Mouse (Mus musculus): ENCODE measurements around the gene Spdl1. TPM values are rescaled to one million over a fixed set of nuclear protein-coding genes. Genes with fewer than 3 reads are reported as not detected.
A peak's percentile ranks its signal among the peaks of the same experiment; 100 is the strongest.

The Spdl1 gene
- total and polyA plus RNA-seq, 3 experiments = 45.2 to 72.8 (median 61.1) TPM

- no peaks in the 10 kb centered on the region for H3K9me3 ChIP-seq (replicated peaks; ENCODE audit: low read length)
- no peak overlapping the region for H3K4me3 ChIP-seq (replicated peaks in 1 of 3; ENCODE audit: low read depth in 2 of 3, low read length in 2 of 3, poor library complexity in 1 of 3)
- H3K36me3 ChIP-seq (replicated peaks in 1 of 2; ENCODE audit: control insufficient read depth in 1 of 2, insufficient read depth in 1 of 2, low read length in 1 of 2) = peaks cover 48 to 86% of the 10 kb centered on the region in 2 experiments
- no peaks in the 10 kb centered on the region for H3K27me3 ChIP-seq (replicated peaks)
- no peak overlapping the region for H3K27ac ChIP-seq (ENCODE audit: insufficient read depth, low read depth)
- H3K4me1 ChIP-seq (ENCODE audit: control insufficient read depth in 1 of 2, insufficient read depth in 2 of 2) = peaks cover 0 to 26% of the 10 kb centered on the region in 2 experiments; a peak in 2 of 4 replicates
- TF ChIP-seq USF1 (IDR thresholded peaks at IDR 0.05; ENCODE audit: low read depth, low read length) = no peak
- TF ChIP-seq CTCF (conservative IDR thresholded peaks at IDR 0.05 in 1 of 2, IDR thresholded peaks at IDR 0.05 in 1 of 2; ENCODE audit: low read depth in 2 of 2, low read length in 2 of 2) = no peak
- no peak for TF ChIP-seq POLR2A (IDR thresholded peaks at IDR 0.05; ENCODE audit: low read depth, low read length)
- no peak for TF ChIP-seq IRF4 (IDR thresholded peaks at IDR 0.05; ENCODE audit: low read depth, low read length)
- TF ChIP-seq ETS1 (conservative IDR thresholded peaks at IDR 0.05; ENCODE audit: low read depth, low read length) = no peak
- no peak for TF ChIP-seq E2F4 (IDR thresholded peaks at IDR 0.05; ENCODE audit: insufficient replicate concordance, low read depth, low read length)
- no peak for TF ChIP-seq HCFC1 (IDR thresholded peaks at IDR 0.05; ENCODE audit: low read depth, low read length)
- TF ChIP-seq CHD1 (IDR thresholded peaks at IDR 0.05; ENCODE audit: low read depth, low read length) = no peak
- TF ChIP-seq MYC (IDR thresholded peaks at IDR 0.05; ENCODE audit: low read depth, low read length) = no peak
- TF ChIP-seq TCF12 (IDR thresholded peaks at IDR 0.05; ENCODE audit: low read depth, low read length) = no peak
- no peak for TF ChIP-seq JUN (IDR thresholded peaks at IDR 0.05; ENCODE audit: insufficient read depth, low read depth, low read length)
- TF ChIP-seq SIN3A (IDR thresholded peaks at IDR 0.05; ENCODE audit: low read length) = no peak
- no peak for TF ChIP-seq POLR2AphosphoS2 (IDR thresholded peaks at IDR 0.05; ENCODE audit: low read depth, low read length)
- no peak for TF ChIP-seq TBP (conservative IDR thresholded peaks at IDR 0.05; ENCODE audit: low read depth, low read length)
- TF ChIP-seq ZMIZ1 (IDR thresholded peaks at IDR 0.05; ENCODE audit: low read depth, low read length) = no peak
- TF ChIP-seq USF2 (conservative IDR thresholded peaks at IDR 0.05; ENCODE audit: low read depth, low read length) = no peak
- TF ChIP-seq EP300 (IDR thresholded peaks at IDR 0.05; ENCODE audit: low read length) = no peak
- TF ChIP-seq KAT2A (IDR thresholded peaks at IDR 0.05; ENCODE audit: insufficient replicate concordance, low read length) = no peak
- peaks cover 13% of the 10 kb centered on the region for H3K79me2 ChIP-seq (replicated peaks; ENCODE audit: control insufficient read depth, extremely low read depth, insufficient read depth, poor library complexity, severe bottlenecking)
- no peak overlapping the region for H3K4me2 ChIP-seq (ENCODE audit: insufficient read depth, low read depth, poor library complexity, severe bottlenecking)
- dilution Hi-C loops (cut with MboI; ENCODE audit: extremely low pct_ligation_motif_present, extremely low pct_unique_long_range_greater_than_20kb, low sequenced_read_pairs) (no loop called here), in situ Hi-C loops (cut with MboI; ENCODE audit: low pct_ligation_motif_present, low pct_unique_long_range_greater_than_20kb, low sequenced_read_pairs) (loop anchor here (25.0 kb wide), 2 partner anchors 587 to 1013 kb away; partner anchors contain the start of gene Rars)
- DNase-seq (ENCODE audit: extremely low read depth) = no peak
- H3K9ac ChIP-seq (ENCODE audit: insufficient read depth, low read depth) = no peak overlapping the region
Observed at GRCm38 (mm10) chr11:34824791-34825190, 8.7 kb downstream of the Spdl1 start.

GRCm38 (mm10) chr11:34814767-34815166, 18.7 kb downstream of the Spdl1 start:
- H3K36me3 ChIP-seq (replicated peaks in 1 of 2; ENCODE audit: control insufficient read depth in 1 of 2, insufficient read depth in 1 of 2, low read length in 1 of 2) = peaks cover 66 to 93% of the 10 kb centered on the region in 2 experiments

More at GRCm38 (mm10) chr11:34814767-34815166, 18.7 kb downstream of the Spdl1 start:
- Histone ChIP-seq H3K4me2 (ENCODE audit: insufficient read depth, low read depth, poor library complexity, severe bottlenecking) (no peak overlapping the region), H3K27me3 (replicated peaks) (no peaks in the 10 kb centered on the region), H3K4me1 (ENCODE audit: control insufficient read depth in 1 of 2, insufficient read depth in 2 of 2) (peaks cover 0 to 3% of the 10 kb centered on the region in 2 experiments; a peak in 1 of 4 replicates), H3K9ac (ENCODE audit: insufficient read depth, low read depth) (no peak overlapping the region), H3K27ac (ENCODE audit: insufficient read depth, low read depth) (no peak overlapping the region), H3K9me3 (replicated peaks; ENCODE audit: low read length) (no peaks in the 10 kb centered on the region), H3K79me2 (replicated peaks; ENCODE audit: control insufficient read depth, extremely low read depth, insufficient read depth, poor library complexity, severe bottlenecking) (no peaks in the 10 kb centered on the region), H3K4me3 (replicated peaks in 1 of 3; ENCODE audit: low read depth in 2 of 3, low read length in 2 of 3, poor library complexity in 1 of 3) (no peak overlapping the region)
- DNase-seq (ENCODE audit: extremely low read depth) = peak; percentile 69
- TF ChIP-seq ZNF384 (IDR thresholded peaks at IDR 0.05; ENCODE audit: low read depth, low read length) = peak; percentile 100
- TF ChIP-seq EP300 (IDR thresholded peaks at IDR 0.05; ENCODE audit: low read length) = no peak
- peak; percentile 44 to 76 for TF ChIP-seq CTCF (conservative IDR thresholded peaks at IDR 0.05 in 1 of 2, IDR thresholded peaks at IDR 0.05 in 1 of 2; ENCODE audit: low read depth in 2 of 2, low read length in 2 of 2)
- no peak for TF ChIP-seq POLR2A (IDR thresholded peaks at IDR 0.05; ENCODE audit: low read depth, low read length)
- no peak for TF ChIP-seq CHD2 (IDR thresholded peaks at IDR 0.05; ENCODE audit: low read length)
- TF ChIP-seq ZMIZ1 (IDR thresholded peaks at IDR 0.05; ENCODE audit: low read depth, low read length) = no peak
- TF ChIP-seq IRF4 (IDR thresholded peaks at IDR 0.05; ENCODE audit: low read depth, low read length) = no peak
- no peak for TF ChIP-seq RCOR1 (conservative IDR thresholded peaks at IDR 0.05; ENCODE audit: low read depth, low read length)
- no peak for TF ChIP-seq SIN3A (IDR thresholded peaks at IDR 0.05; ENCODE audit: low read length)
- TF ChIP-seq UBTF (IDR thresholded peaks at IDR 0.05; ENCODE audit: low read depth, low read length) = no peak
- TF ChIP-seq JUND (conservative IDR thresholded peaks at IDR 0.05; ENCODE audit: low read depth, low read length) = peak; percentile 29; the same call in 1 of the 2 replicates
- TF ChIP-seq USF1 (IDR thresholded peaks at IDR 0.05; ENCODE audit: low read depth, low read length) = no peak
- peak; percentile 77 for TF ChIP-seq RAD21 (IDR thresholded peaks at IDR 0.05; ENCODE audit: low read depth, low read length)
- TF ChIP-seq NRF1 (IDR thresholded peaks at IDR 0.05; ENCODE audit: low read depth, low read length) = no peak
- peak; percentile 46 for TF ChIP-seq SMC3 (IDR thresholded peaks at IDR 0.05; ENCODE audit: low read depth, low read length)
- TF ChIP-seq MAZ (IDR thresholded peaks at IDR 0.05; ENCODE audit: low read depth, low read length) = no peak
- no peak for TF ChIP-seq USF2 (conservative IDR thresholded peaks at IDR 0.05; ENCODE audit: low read depth, low read length)
- no peak for TF ChIP-seq GABPA (IDR thresholded peaks at IDR 0.05; ENCODE audit: insufficient replicate concordance, low read depth, low read length)
- TF ChIP-seq JUN (IDR thresholded peaks at IDR 0.05; ENCODE audit: insufficient read depth, low read depth, low read length) = no peak
- TF ChIP-seq MXI1 (IDR thresholded peaks at IDR 0.05; ENCODE audit: low read depth, low read length) = no peak
- TF ChIP-seq POLR2AphosphoS2 (IDR thresholded peaks at IDR 0.05; ENCODE audit: low read depth, low read length) = no peak
- TF ChIP-seq ELF1 (IDR thresholded peaks at IDR 0.05; ENCODE audit: low read depth, low read length) = no peak
- in situ Hi-C loops (cut with MboI; ENCODE audit: low pct_ligation_motif_present, low pct_unique_long_range_greater_than_20kb, low sequenced_read_pairs) = loop anchor here (25.0 kb wide), 1 partner anchor 577 kb away; no protein-coding TSS in a partner anchor
- dilution Hi-C loops (cut with MboI; ENCODE audit: extremely low pct_ligation_motif_present, extremely low pct_unique_long_range_greater_than_20kb, low sequenced_read_pairs) = no loop called here

Measured in CH12.LX (cell line).